Mouse (Mus musculus): Measurements from ENCODE around the gene Ddc.

Ddc gene

GRCm38 (mm10) chr11:11781728-11782127 lies 116.2 kb downstream of the Ddc start:
- no peak for DNase-seq (ENCODE audit: low spot score in 2 of 2)

GRCm38 (mm10) chr11:11778345-11778744 lies 119.6 kb downstream of the Ddc start:
- DNase-seq (ENCODE audit: low spot score in 2 of 2) = no peak

- DNase-seq (ENCODE audit: low spot score in 2 of 2) = no peak
Measured at GRCm38 (mm10) chr11:11777796-11778195, 120.1 kb downstream of the Ddc start.

- no peak for DNase-seq (ENCODE audit: low spot score in 2 of 2)
Measured at GRCm38 (mm10) chr11:11777246-11777645, 120.7 kb downstream of the Ddc start.

- DNase-seq (ENCODE audit: low spot score in 2 of 2) = no peak
Measured at GRCm38 (mm10) chr11:11776822-11777174, 121.1 kb downstream of the Ddc start.

- DNase-seq (ENCODE audit: low spot score in 2 of 2) = no peak
Measured at GRCm38 (mm10) chr11:11776071-11776821, 121.7 kb downstream of the Ddc start.

- no peak for DNase-seq (ENCODE audit: low spot score in 2 of 2)
Measured at GRCm38 (mm10) chr11:11774893-11775292, 123.1 kb downstream of the Ddc start.

GRCm38 (mm10) chr11:11774384-11774783 lies 123.6 kb downstream of the Ddc start:
- no peak for DNase-seq (ENCODE audit: low spot score in 2 of 2)

GRCm38 (mm10) chr11:11772196-11772595 lies 125.7 kb downstream of the Ddc start:
- DNase-seq (ENCODE audit: low spot score in 2 of 2) = no peak

GRCm38 (mm10) chr11:11770691-11771090 lies 127.3 kb downstream of the Ddc start:
- DNase-seq (ENCODE audit: low spot score in 2 of 2) = no peak

GRCm38 (mm10) chr11:11769281-11769680 lies 128.7 kb downstream of the Ddc start:
- no peak for DNase-seq (ENCODE audit: low spot score in 2 of 2)

- DNase-seq (ENCODE audit: low spot score in 2 of 2) = no peak
Measured at GRCm38 (mm10) chr11:11768057-11768456, 129.9 kb downstream of the Ddc start.

- no peak for DNase-seq (ENCODE audit: low spot score in 2 of 2)
Measured at GRCm38 (mm10) chr11:11766736-11767135, 131.2 kb downstream of the Ddc start.

- no peak for DNase-seq (ENCODE audit: low spot score in 2 of 2)
Measured at GRCm38 (mm10) chr11:11766105-11766504, 131.8 kb downstream of the Ddc start.

GRCm38 (mm10) chr11:11765414-11765813 lies 132.5 kb downstream of the Ddc start:
- DNase-seq (ENCODE audit: low spot score in 2 of 2) = no peak

Data from urinary bladder, postnatal 4 days (tissue).